Mouse (Mus musculus): ENCODE data around the gene Gm37240.

GRCm38 (mm10) chr3:85746116-85746515 lies 141.2 kb downstream of the Gm37240 start:
- TF ChIP-seq CTCF (IDR thresholded peaks at IDR 0.05; ENCODE audit: borderline replicate concordance, insufficient read depth, low read depth, low read length) (no peak), POLR2A (IDR thresholded peaks at IDR 0.05; ENCODE audit: borderline replicate concordance, insufficient read depth, low read length) (no peak)
